Mouse (Mus musculus) bone marrow, adult 2 months (tissue): ENCODE results near the gene Cnot1. TPM values are rescaled to one million over a fixed set of nuclear protein-coding genes. Genes with fewer than 3 reads are reported as not detected.

Experiments used
- H3K27ac ChIP-seq: fragments of 200-500 bp; 2 replicates; pipeline ENCODE4 v1.5.1; 2012; ENCODE audit warnings: low read depth, mild to moderate bottlenecking, control low read depth, inconsistent platforms, low read length; ENCODE audit not compliant: control insufficient read depth, poor library complexity, insufficient read depth
- H3K4me1 ChIP-seq: fragments of 200-500 bp; 2 replicates; pipeline ENCODE4 v1.6.1; 2011; ENCODE audit warnings: low read length; ENCODE audit not compliant: control insufficient read depth, insufficient read depth
- H3K4me3 ChIP-seq: fragments of 200-500 bp; replicated peaks from 2 replicates; pipeline ENCODE3; 2011; ENCODE audit warnings: mild to moderate bottlenecking, low read depth, low read length, control low read depth; ENCODE audit not compliant: control insufficient read depth
- CTCF ChIP-seq: fragments of 200-500 bp; IDR thresholded peaks from 2 replicates; pipeline ENCODE4 v1.5.1; 2011; ENCODE audit warnings: low read length, control low read depth; ENCODE audit not compliant: control insufficient read depth, insufficient read depth
- POLR2A ChIP-seq: fragments of 200-500 bp; IDR thresholded peaks from 2 replicates; pipeline ENCODE4 v1.6.1; 2011; ENCODE audit warnings: low read depth, mild to moderate bottlenecking, control low read depth, low read length, borderline replicate concordance; ENCODE audit not compliant: control insufficient read depth
- WGBS: fragments of 180-500 bp; shearing (Covaris S2); methylation state at CpG from one replicate; pipeline ENCODE4 v1.1.7; 2018; 5-methylcytosine and 5-hydroxymethylcytosine counted together
- polyA plus RNA-seq: library from polyadenylated mRNA; stranded (reverse); fragments of >200 nt; gene quantifications from 2 replicates; pipeline ENCODE4 v1.2.4, GENCODE M21; 2011; ENCODE audit warnings: low replicate concordance; ENCODE audit not compliant: missing spikeins, insufficient read depth, insufficient read length

Gene Cnot1
- polyA plus RNA-seq, 1 experiment, result 56.3 TPM

DNA sequence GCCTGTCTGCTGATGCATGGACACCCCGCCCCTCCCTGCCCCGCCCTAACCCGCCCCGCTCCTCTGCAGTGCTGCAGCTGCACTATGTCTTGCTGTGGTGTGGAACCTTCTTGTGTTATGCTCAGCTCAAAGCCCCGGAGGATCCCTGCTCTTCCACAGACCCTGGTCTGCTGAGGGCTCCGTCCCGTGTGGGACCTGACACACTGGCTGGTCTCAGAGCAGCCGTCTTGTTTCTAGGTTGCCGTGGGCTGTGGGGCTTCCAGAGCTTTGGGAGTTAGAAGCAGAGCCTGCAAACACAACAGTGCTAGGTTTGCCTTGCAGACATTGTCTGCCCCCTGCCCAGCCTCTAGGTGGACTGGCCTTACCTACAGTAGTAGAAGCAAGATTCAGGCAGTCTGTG lies 94.9 kb downstream of the Cnot1 start:
- Histone ChIP-seq H3K4me3 (no peak overlapping the region), H3K27ac (no peak overlapping the region), H3K4me1 (no peaks in the 10 kb centered on the region)
- TF ChIP-seq CTCF (no peak), POLR2A (no peak)
- 74% methylated on average over 9 of the region's 9 CpGs for whole genome bisulfite sequencing

GRCm38 (mm10) chr8:95711029-95711428 lies 96.2 kb downstream of the Cnot1 start:
- no peak for TF ChIP-seq POLR2A
- no peak for TF ChIP-seq CTCF
- WGBS, result 76% methylated on average over 3 of the region's 3 CpGs

DNA sequence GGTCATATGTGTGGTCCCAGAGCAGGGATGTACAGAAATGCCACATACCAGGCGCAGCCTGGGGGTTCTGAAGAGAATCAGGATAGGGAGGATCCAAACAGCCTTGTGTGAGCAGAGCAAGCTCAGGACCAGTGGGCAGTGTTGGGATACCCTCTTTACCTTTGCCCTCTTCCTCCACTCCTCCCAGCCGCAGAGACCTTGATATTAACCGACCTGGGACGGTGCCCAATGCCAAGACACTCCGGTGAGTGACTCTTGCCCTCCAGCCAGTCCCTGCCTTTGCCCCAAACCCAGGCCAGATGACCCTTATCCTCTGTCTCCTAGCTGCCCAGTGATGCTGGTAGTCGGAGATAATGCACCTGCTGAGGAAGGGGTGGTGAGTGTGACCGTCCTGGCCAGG lies 97.7 kb downstream of the Cnot1 start:
- Histone ChIP-seq H3K4me1 (no peaks in the 10 kb centered on the region), H3K27ac (no peak overlapping the region), H3K4me3 (no peak overlapping the region)
- TF ChIP-seq CTCF (no peak), POLR2A (no peak)
- 85% methylated on average over 7 of the region's 7 CpGs for WGBS

More at GRCm38 (mm10) chr8:95711029-95711428, 96.2 kb downstream of the Cnot1 start:
- no peak overlapping the region for H3K4me3 ChIP-seq
- no peak overlapping the region for H3K27ac ChIP-seq
- H3K4me1 ChIP-seq, result no peaks in the 10 kb centered on the region

GRCm38 (mm10) chr8:95704538-95704937 lies 102.7 kb downstream of the Cnot1 start:
- H3K27ac ChIP-seq, result no peak overlapping the region
- no peak overlapping the region for H3K4me3 ChIP-seq
- no peaks in the 10 kb centered on the region for H3K4me1 ChIP-seq
- TF ChIP-seq POLR2A (no peak), CTCF (no peak)
- WGBS, result 87% methylated on average over 3 of the region's 3 CpGs

- 16% methylated on average over 15 of the region's 15 CpGs for WGBS
- TF ChIP-seq POLR2A (no peak), CTCF (no peak)
- no peak overlapping the region for H3K4me3 ChIP-seq
- H3K27ac ChIP-seq, result no peak overlapping the region
- H3K4me1 ChIP-seq, result no peaks in the 10 kb centered on the region
Measured at GRCm38 (mm10) chr8:95703461-95704260, 103.6 kb downstream of the Cnot1 start.

- Histone ChIP-seq H3K27ac (no peak overlapping the region), H3K4me3 (no peak overlapping the region), H3K4me1 (no peaks in the 10 kb centered on the region)
- no peak for TF ChIP-seq POLR2A
- TF ChIP-seq CTCF, result no peak
- 6% methylated on average over 34 of the region's 34 CpGs for WGBS
Measured at GRCm38 (mm10) chr8:95702480-95703446, 104.5 kb downstream of the Cnot1 start.

DNA sequence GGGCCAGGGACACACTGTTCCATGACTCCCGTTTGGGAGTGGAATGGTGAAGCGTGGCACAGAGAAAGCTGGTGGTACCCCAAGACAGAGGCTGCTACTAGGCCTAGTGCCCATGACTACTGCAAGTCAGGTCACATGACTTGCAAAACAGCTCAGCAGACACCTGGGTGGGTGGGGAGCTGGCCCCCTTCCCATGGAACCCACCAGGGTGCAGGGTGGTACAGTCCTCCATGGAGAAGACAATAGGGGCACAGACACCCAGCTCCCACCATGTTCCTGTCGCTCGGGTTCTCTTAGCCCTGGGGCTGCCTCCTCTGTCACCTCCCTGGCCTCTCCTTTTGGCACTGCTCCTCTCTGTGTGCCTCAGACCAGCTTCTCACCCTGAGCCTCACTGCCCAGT lies 105.5 kb downstream of the Cnot1 start:
- 75% methylated on average over 4 of the region's 4 CpGs for WGBS
- Histone ChIP-seq H3K4me1 (no peaks in the 10 kb centered on the region), H3K27ac (no peak overlapping the region), H3K4me3 (no peak overlapping the region)
- no peak for TF ChIP-seq CTCF

DNA sequence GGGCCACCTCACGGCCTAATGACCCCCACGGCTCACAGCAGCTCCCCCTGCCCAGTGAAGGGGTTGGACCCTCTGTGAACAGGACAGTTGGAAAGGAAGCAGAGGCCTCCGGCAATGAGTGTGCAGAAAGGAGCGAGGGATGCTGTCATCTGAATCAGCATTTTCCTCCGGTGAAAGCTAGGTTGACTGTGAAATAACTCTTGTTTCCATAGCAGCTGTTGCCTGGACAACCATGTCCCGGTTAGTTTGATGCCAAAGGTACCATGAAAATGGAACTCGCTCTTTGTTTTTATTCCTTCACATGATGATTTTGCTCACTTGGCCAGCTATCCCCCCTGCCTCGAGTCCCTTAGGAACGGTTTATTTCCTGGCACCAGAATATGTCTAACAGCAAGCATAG lies 107.0 kb downstream of the Cnot1 start:
- TF ChIP-seq POLR2A, result no peak
- no peak for TF ChIP-seq CTCF
- WGBS, result 46% methylated on average over 9 of the region's 9 CpGs
- Histone ChIP-seq H3K4me3 (no peak overlapping the region), H3K27ac (no peak overlapping the region), H3K4me1 (no peaks in the 10 kb centered on the region)
